Mouse (Mus musculus) layer of hippocampus, postnatal 36 days (tissue): Measurements from ENCODE around the gene Fgfr2. TPM values are rescaled to one million over a fixed set of nuclear protein-coding genes. Genes with fewer than 3 reads are reported as not detected.

Source experiments
- DNase-seq, 2 experiments: peaks; one replicate each; pipeline ENCODE4 v3.0.0; 2022
- total RNA-seq, 2 experiments: library from RNA; stranded (reverse); gene quantifications; 2 replicates each; pipeline ENCODE4 v1.2.3; 2021

The Fgfr2 gene
- total RNA-seq, 2 experiments from 2014 or later, result 45.4 to 47.9 TPM

GRCm38 (mm10) chr7:132392233-132393013 lies 730.7 kb downstream of the Fgfr2 start:
- DNase-seq, result no peak

- DNase-seq, result no peak
Observed at GRCm38 (mm10) chr7:132389473-132389872, 733.7 kb downstream of the Fgfr2 start.

DNA sequence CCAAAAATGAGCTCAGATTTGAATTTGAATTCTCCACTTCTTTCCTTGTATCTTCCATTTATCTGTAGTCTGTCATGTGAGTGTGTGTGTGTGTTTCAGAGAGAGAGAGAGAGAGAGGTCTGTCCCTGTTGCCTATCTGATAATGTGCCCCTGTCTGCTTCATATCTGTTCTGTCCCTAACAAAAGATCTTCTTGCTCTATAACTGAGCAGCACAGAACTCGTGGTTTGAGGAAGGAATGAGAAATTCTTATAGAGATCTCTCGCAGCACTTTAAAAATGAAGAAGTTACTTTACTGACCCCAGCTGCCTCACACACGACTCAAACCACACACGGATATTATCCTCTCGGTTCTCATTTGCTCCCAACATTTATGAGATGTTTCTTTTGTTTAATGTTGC lies 735.6 kb downstream of the Fgfr2 start:
- no peak for DNase-seq

- DNase-seq, result no peak
Observed at GRCm38 (mm10) chr7:132386316-132386715, 736.8 kb downstream of the Fgfr2 start.

- DNase-seq, result peak in 1 of 2 experiments; percentile 32
Observed at GRCm38 (mm10) chr7:132385456-132386130, 737.6 kb downstream of the Fgfr2 start.

- no peak for DNase-seq
Observed at GRCm38 (mm10) chr7:132384736-132385455, 738.3 kb downstream of the Fgfr2 start.

DNA sequence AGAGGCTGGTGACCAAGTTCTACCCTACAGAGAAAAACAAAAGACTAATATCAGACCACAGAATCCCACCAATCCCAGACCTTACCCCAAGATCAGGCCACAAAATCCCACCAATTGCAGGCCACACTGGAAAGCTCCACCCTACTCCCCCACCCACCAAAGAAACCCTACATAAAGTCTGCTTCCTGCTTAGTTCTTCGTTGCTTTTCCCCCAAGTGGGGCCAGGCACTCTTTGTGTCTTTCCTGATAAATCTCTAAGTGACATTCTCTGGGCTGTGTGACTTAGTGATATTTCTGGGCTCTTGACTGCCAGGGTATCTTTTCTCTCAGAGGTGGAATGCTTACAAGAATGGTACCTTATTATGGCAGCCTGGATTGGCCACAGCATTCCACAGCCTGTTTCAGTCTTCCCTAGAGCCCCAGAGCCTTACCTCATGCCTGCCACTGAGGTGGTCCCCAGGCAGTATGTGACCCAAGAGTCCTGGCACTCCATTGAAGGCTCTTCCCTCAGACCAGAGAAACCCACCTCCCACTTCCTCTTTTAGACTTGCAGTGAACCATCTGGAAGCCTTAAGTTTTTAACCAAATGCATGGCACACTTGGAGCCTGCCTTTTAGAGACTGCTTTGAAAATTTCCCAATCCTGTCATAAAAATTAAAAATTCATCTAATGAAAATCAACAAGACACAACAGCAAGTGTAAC lies 742.4 kb downstream of the Fgfr2 start:
- no peak for DNase-seq

GRCm38 (mm10) chr7:132377913-132378312 lies 745.2 kb downstream of the Fgfr2 start:
- DNase-seq, result peak; percentile 53 to 60

DNA sequence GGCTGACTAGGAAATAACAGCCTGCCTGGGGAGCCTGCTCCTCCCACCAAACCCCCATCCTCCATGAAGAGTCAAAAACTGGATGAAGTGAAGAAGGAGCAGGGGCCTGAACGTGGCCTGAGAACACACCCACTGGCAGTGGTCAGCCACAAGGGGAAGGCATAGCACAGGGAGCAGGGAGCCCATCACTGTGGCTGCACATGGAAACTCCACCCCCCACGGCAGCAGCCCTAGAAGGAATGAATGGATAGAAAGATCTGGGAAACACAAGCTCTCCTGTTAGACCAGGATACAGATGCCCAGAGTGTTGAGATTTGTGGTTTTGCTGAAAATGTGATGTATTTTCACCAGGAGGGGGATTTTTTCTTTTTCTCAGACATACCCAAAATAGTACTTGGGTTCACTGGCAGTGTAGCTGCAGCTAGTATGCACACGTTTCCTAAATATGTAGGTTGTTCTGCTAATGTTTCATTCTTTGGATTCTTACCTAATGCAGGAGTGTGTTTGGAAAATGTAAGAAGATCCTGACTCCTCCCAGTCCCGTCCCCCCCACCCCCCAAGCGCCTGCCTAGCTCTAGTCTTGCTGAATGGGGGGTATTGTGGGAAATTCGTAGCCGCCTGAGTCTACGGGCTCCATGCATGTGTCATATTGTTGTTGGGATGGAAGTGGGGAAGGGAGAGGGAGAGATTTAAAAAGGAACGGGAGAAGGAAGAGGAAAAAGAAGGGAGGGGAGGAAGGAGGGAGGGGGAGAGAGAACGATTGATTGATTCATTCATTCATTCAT lies 749.4 kb downstream of the Fgfr2 start:
- DNase-seq, result peak; percentile 26 to 28

DNA sequence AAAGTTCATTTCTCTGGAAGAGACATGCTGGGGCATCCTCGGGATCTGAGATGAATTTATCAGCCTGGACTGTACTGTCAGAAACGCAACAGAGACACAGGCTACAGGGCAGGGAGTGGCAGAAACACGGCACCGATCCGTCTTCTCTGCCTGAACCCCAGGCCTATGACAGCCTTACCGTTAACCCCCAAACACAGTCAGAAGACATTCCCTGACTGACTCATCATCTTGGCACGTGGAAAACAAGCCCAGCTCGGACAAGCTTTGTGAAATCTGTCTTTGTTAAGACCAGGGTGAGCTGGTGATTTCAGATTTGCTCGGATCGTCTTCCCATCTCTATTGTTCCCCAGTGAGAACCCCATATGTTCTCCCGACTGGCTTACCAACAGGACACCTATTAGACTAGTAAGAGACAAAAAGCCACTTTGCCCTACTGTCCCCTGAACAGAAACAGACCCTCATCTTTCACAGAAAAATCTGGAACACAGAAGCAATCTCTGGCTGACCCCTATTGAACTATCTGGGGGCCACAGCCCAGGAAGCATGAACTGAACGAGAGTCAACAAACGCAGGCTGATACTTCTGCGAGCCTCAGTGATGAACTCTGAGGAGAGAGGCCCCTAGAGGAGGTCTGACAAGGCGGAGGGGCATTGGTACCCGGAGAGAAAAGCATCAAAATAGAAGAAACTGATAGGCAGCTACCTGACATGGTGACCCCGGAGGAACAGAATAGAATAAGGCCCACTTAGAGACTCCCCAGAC lies 750.2 kb downstream of the Fgfr2 start:
- DNase-seq, result peak in 1 of 2 experiments; percentile 12

DNA sequence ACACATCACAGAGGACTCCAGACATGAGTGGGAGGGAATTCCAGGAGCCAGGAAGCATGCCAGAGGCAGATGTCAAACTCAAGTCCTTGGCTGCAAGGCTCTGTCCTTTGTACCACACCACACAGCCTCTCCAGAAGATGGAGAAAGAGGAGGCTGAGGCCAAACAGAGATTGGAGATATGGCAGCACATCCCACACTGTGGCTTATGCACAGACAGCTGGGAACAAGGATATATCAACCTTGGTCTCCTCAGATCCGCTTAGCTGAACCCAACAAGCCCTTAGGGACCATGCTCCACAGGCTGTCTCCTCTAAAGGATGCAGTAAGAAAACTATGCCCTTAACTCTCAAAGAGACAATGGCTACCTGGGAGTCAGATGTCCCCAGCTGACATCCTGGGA lies 751.3 kb downstream of the Fgfr2 start:
- no peak for DNase-seq

DNA sequence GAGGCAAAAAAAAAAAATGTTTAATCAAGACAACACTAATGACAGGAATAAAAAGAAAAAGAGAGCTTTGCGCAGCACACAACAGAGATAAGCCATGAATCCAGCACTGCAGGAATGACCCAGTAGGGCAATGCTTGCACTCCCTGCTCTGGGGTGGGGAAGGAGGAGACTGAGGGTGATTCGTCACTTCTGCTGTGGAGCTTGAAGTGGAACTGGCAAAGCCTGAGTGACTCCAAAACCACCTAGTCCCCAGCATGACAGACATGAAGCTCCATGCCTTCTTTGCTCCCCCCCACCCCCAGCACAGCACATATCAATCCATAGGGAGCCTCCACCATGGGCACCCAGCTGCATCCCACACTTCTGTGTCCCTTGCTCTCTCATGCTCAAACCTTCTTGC lies 753.4 kb downstream of the Fgfr2 start:
- DNase-seq, result no peak

DNA sequence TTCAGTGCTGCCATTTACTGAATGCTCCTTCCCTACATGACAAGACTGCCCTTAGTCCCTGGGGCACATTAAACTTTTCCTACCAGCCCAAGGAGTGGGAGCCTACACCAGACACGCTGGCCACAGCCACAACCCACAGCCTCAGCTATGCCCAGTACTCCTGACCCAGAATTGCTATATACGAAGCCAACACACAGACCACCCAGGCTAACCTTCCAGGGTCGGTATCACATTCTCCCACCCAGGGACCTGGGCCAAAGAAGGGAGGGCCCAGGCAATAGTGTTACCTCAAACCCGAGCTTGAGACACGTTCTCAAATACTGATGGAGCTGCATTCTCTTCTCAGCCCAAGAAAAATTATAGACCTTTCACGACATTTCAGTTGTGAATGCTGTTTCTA lies 754.3 kb downstream of the Fgfr2 start:
- DNase-seq, result no peak

DNA sequence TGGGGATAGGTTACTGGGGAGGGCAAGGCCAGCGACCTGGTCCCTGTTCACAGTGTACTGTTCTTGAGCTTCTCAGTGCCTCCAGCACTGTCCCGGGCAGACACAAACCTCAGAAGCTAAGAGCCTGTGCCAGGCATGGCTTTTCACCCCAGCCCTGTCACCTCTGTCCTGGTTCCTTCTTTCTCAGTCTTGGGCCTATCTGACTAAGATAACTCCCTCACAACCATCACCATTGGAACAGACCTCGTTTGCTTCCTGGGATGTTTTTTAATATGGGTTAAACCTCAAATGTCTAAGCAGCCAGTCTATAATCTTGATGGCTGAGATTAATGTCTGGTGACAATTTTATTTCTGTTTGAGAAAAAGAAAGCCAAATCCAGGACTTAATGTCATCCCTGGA lies 755.8 kb downstream of the Fgfr2 start:
- DNase-seq, result no peak

GRCm38 (mm10) chr7:132365703-132366384 lies 757.3 kb downstream of the Fgfr2 start:
- no peak for DNase-seq

- DNase-seq, result no peak
Observed at GRCm38 (mm10) chr7:132365111-132365510, 758.0 kb downstream of the Fgfr2 start.

DNA sequence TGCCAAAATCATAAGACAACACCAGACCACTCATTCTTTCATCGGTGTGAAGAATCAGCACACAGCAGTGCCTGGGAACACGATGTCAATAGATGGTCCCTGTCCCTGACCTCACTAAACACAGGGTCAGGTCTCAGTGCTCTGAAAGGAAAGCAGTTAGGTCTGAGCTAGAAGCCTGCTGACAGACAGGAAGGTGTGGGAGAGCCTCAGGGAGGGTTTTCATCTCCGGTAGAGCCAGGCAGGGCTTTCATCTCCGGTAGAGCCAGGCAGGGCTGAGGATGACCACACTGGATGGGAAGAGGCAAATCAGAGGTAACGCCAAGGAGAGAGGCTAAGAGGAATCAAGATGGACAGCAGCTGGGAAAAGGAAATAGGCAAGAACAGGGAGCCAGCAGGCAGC lies 758.6 kb downstream of the Fgfr2 start:
- DNase-seq, result no peak

GRCm38 (mm10) chr7:132360336-132360735 lies 762.8 kb downstream of the Fgfr2 start:
- DNase-seq, result no peak

- DNase-seq, result no peak
Observed at GRCm38 (mm10) chr7:132358709-132359108, 764.4 kb downstream of the Fgfr2 start.

- DNase-seq, result no peak
Observed at GRCm38 (mm10) chr7:132358250-132358649, 764.9 kb downstream of the Fgfr2 start.
